Mouse (Mus musculus) liver, embryonic 16.5 days (tissue): ENCODE data around the gene Mamdc2. TPM values are rescaled to one million over a fixed set of nuclear protein-coding genes. Genes with fewer than 3 reads are reported as not detected.

Experiments used
- ATAC-seq: fragments of 200-750 bp; cut with Nextera tagmentation; 2 replicates; pipeline ENCODE4 v1.8.0; 2017; ENCODE audit warnings: low read depth, mild to moderate bottlenecking, moderate number of reproducible peaks, moderate library complexity
- H3K27ac ChIP-seq: fragments of 300-500 bp; sonication (generic); 2 replicates; pipeline ENCODE4 v1.5.1; 2014; ENCODE audit warnings: mild to moderate bottlenecking, low read length
- H3K27me3 ChIP-seq: fragments of 300-500 bp; sonication (generic); 2 replicates; pipeline ENCODE4 v1.6.1; 2014; ENCODE audit warnings: low read depth, low read length, mixed read lengths; ENCODE audit not compliant: control insufficient read depth, insufficient read depth
- H3K36me3 ChIP-seq: fragments of 300-500 bp; sonication (generic); 2 replicates; pipeline ENCODE4 v1.6.1; 2014; ENCODE audit warnings: mild to moderate bottlenecking; ENCODE audit not compliant: control insufficient read depth, insufficient read depth
- H3K4me1 ChIP-seq: fragments of 300-500 bp; sonication (generic); 2 replicates; pipeline ENCODE4 v1.6.1; 2014; ENCODE audit warnings: low read depth, low read length, mixed read lengths; ENCODE audit not compliant: control insufficient read depth
- H3K4me2 ChIP-seq: fragments of 300-500 bp; sonication (generic); 2 replicates; pipeline ENCODE4 v1.6.1; 2014; ENCODE audit warnings: low read depth, low read length, mixed read lengths
- H3K4me3 ChIP-seq: fragments of 300-500 bp; sonication (generic); 2 replicates; pipeline ENCODE4 v1.5.1; 2014; ENCODE audit warnings: low read depth, mild to moderate bottlenecking, low read length
- H3K9ac ChIP-seq: fragments of 300-500 bp; sonication (generic); 2 replicates; pipeline ENCODE4 v1.6.1; 2014; ENCODE audit warnings: low read depth, low read length
- H3K9me3 ChIP-seq: fragments of 300-500 bp; sonication (generic); replicated peaks from 2 replicates; pipeline ENCODE4 v1.6.1; 2016; ENCODE audit warnings: low read length; ENCODE audit not compliant: control insufficient read depth
- WGBS: fragments of 180-500 bp; shearing (Covaris S2); extraction: QIAGEN DNeasy Blood & Tissue Kit; methylation state at CpG from one replicate; pipeline ENCODE4 v1.1.7; 2014; ENCODE audit not compliant: insufficient replicate concordance; 5-methylcytosine and 5-hydroxymethylcytosine counted together
- polyA plus RNA-seq: library from polyadenylated mRNA; unstranded; fragments of >200 nt; fragmentation: Nextera tagmentation; extraction: Ambion mirVana; gene quantifications from 2 replicates; pipeline ENCODE4 v1.2.1, GENCODE M21; 2015

Gene Mamdc2
- polyA plus RNA-seq, 1 experiment from 2014 or later, result 0.46 TPM

GRCm38 (mm10) chr19:23297191-23297590 is 151.1 kb downstream of the Mamdc2 start:
- H3K27ac ChIP-seq, result no peak overlapping the region
- no peaks in the 10 kb centered on the region for H3K36me3 ChIP-seq
- H3K9me3 ChIP-seq, result no peaks in the 10 kb centered on the region
- no peak overlapping the region for H3K4me2 ChIP-seq
- H3K4me3 ChIP-seq, result no peak overlapping the region
- H3K4me1 ChIP-seq, result no peaks in the 10 kb centered on the region
- no peak for ATAC-seq
- H3K27me3 ChIP-seq, result no peaks in the 10 kb centered on the region
- no peak overlapping the region for H3K9ac ChIP-seq

GRCm38 (mm10) chr19:23289251-23289650 is 159.0 kb downstream of the Mamdc2 start:
- Histone ChIP-seq H3K9ac (no peak overlapping the region), H3K4me1 (no peaks in the 10 kb centered on the region), H3K27ac (no peak overlapping the region), H3K9me3 (no peaks in the 10 kb centered on the region), H3K4me3 (no peak overlapping the region), H3K4me2 (no peak overlapping the region), H3K36me3 (no peaks in the 10 kb centered on the region), H3K27me3 (no peaks in the 10 kb centered on the region)
- ATAC-seq, result no peak
- 41% methylated on average over 1 of the region's 1 CpGs for WGBS

- Histone ChIP-seq H3K4me2 (no peak overlapping the region), H3K4me1 (no peaks in the 10 kb centered on the region), H3K36me3 (no peaks in the 10 kb centered on the region), H3K27me3 (no peaks in the 10 kb centered on the region), H3K9me3 (no peaks in the 10 kb centered on the region), H3K4me3 (no peak overlapping the region), H3K27ac (no peak overlapping the region), H3K9ac (no peak overlapping the region)
- ATAC-seq, result no peak
- WGBS, result 54% methylated on average over 8 of the region's 8 CpGs
These were observed 166.2 kb downstream of the Mamdc2 start for GRCm38 (mm10) chr19:23281911-23282660.

- peak overlapping the region; percentile 60 for H3K4me2 ChIP-seq
- 48% methylated on average over 4 of the region's 4 CpGs for WGBS
- H3K4me1 ChIP-seq, result peaks cover 9% of the 10 kb centered on the region
- H3K27me3 ChIP-seq, result no peaks in the 10 kb centered on the region
- ATAC-seq, result no peak
- no peaks in the 10 kb centered on the region for H3K9me3 ChIP-seq
- peak overlapping the region; percentile 87 for H3K4me3 ChIP-seq
- no peak overlapping the region for H3K9ac ChIP-seq
- no peak overlapping the region; the same call in 1 of the 2 replicates for H3K27ac ChIP-seq
- no peaks in the 10 kb centered on the region for H3K36me3 ChIP-seq
These were observed 174.1 kb downstream of the Mamdc2 start for GRCm38 (mm10) chr19:23274054-23274724.

- Histone ChIP-seq H3K4me2 (peak within 1 kb of the TSS; percentile 60), H3K4me1 (peaks cover 9% of the 10 kb centered on the region), H3K9ac (peak within 1 kb of the TSS; percentile 81), H3K4me3 (peak within 1 kb of the TSS; percentile 87), H3K27ac (peak within 1 kb of the TSS; percentile 71; the same call in 1 of the 2 replicates), H3K36me3 (no peaks in the 10 kb centered on the region), H3K9me3 (no peaks in the 10 kb centered on the region), H3K27me3 (no peaks in the 10 kb centered on the region)
- ATAC-seq, result peak; percentile 98
- under 1% methylated on average over 69 of the region's 69 CpGs for WGBS
These were observed 174.7 kb downstream of the Mamdc2 start, which contains the start of gene Smc5 for GRCm38 (mm10) chr19:23273355-23274053. Gene Smc5 (minus strand): TSS chr19:23273897.

GRCm38 (mm10) chr19:23256771-23257170 is 191.5 kb downstream of the Mamdc2 start:
- Histone ChIP-seq H3K4me3 (no peak overlapping the region), H3K4me2 (no peak overlapping the region), H3K9me3 (no peaks in the 10 kb centered on the region), H3K36me3 (peaks cover 22% of the 10 kb centered on the region), H3K9ac (no peak overlapping the region), H3K27ac (no peak overlapping the region), H3K27me3 (no peaks in the 10 kb centered on the region), H3K4me1 (no peaks in the 10 kb centered on the region)
- no peak for ATAC-seq
- WGBS, result 87% methylated on average over 9 of the region's 9 CpGs

Other genes with a start within 250 kb of the Mamdc2 start
- 9.4 and 10.8 TPM in 2 replicates for gene Smc5, start 174.5 kb downstream of the Mamdc2 start, polyA plus RNA-seq
- not detected in 2 replicates for gene 1700028P14Rik, start 204.4 kb upstream of the Mamdc2 start, polyA plus RNA-seq
- 3.0 and 3.4 TPM in 2 replicates for gene Ptar1, start 239.0 kb upstream of the Mamdc2 start, polyA plus RNA-seq